Mouse (Mus musculus) myocyte (in vitro differentiated cells): ENCODE data around the gene Hmgxb4.

Experiments
- CEBPB ChIP-seq: IDR thresholded peaks from 2 replicates; pipeline ENCODE4 v1.6.1; 2011; ENCODE audit warnings: mild to moderate bottlenecking, moderate library complexity; ENCODE audit not compliant: poor library complexity, insufficient read depth, severe bottlenecking
- E2F4 ChIP-seq: IDR thresholded peaks from one replicate; pipeline ENCODE4 v1.6.1; 2011; ENCODE audit warnings: mild to moderate bottlenecking, control low read depth, moderate library complexity; ENCODE audit not compliant: insufficient read depth
- MAX ChIP-seq: IDR thresholded peaks from one replicate; pipeline ENCODE4 v1.6.1; 2011; ENCODE audit warnings: low read depth, mild to moderate bottlenecking, control low read depth
- MYOG ChIP-seq, 3 experiments: IDR thresholded peaks; one replicate each; pipeline ENCODE4 v1.6.1; 2011; ENCODE audit warnings: control low read depth in 2 of 3, low read depth in 2 of 3, mild to moderate bottlenecking in 2 of 3; ENCODE audit not compliant: insufficient read length in 2 of 3, control insufficient read depth in 1 of 3, insufficient read depth in 1 of 3
- POLR2A ChIP-seq: IDR thresholded peaks from one replicate; pipeline ENCODE4 v1.6.1; 2011; ENCODE audit warnings: low read depth, mild to moderate bottlenecking, control low read depth, moderate library complexity; ENCODE audit not compliant: insufficient read length
- POLR2AphosphoS2 ChIP-seq: IDR thresholded peaks from one replicate; pipeline ENCODE4 v1.6.1; 2011; ENCODE audit warnings: low read depth, control low read depth; ENCODE audit not compliant: insufficient read length
- SRF ChIP-seq: IDR thresholded peaks from one replicate; pipeline ENCODE4 v1.6.1; 2011; ENCODE audit warnings: low read depth; ENCODE audit not compliant: control insufficient read depth, insufficient read length
- TCF12 ChIP-seq: IDR thresholded peaks from one replicate; pipeline ENCODE4 v1.6.1; 2011; ENCODE audit warnings: mild to moderate bottlenecking, control low read depth; ENCODE audit not compliant: poor library complexity, insufficient read depth, severe bottlenecking
- USF1 ChIP-seq: IDR thresholded peaks from one replicate; pipeline ENCODE4 v1.6.1; 2011; ENCODE audit warnings: low read depth, mild to moderate bottlenecking, control low read depth, moderate library complexity

DNA sequence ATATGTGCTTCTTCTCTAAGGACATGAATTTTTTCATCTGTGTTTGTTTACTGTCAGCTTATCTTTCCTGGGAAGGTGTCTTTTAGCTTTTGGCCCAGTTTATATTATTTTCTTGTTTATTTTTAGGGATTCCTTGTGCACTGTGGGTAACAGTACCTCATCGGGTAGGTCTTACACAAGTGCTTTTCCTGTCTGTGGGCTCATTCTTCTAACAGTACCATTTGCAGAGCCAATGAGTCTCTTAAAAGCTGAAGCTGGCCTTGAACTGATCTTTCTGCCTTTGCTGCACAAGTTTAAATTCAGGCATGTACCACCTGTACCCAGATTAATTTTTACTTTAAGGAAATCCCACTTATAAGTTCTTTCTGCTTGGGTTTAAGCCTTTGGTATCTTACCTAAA lies 23.3 kb downstream of the Hmgxb4 start:
- no peak for TF ChIP-seq POLR2A
- no peak for TF ChIP-seq POLR2AphosphoS2
- no peak for TF ChIP-seq MYOG (IDR thresholded peaks at IDR 0.05; ENCODE audit: control insufficient read depth in 1 of 3, insufficient read depth in 1 of 3, insufficient read length in 2 of 3, low read depth in 2 of 3)
- no peak for TF ChIP-seq SRF
- TF ChIP-seq MAX: no peak
- TF ChIP-seq TCF12: no peak
- TF ChIP-seq CEBPB: no peak
- no peak for TF ChIP-seq E2F4
- no peak for TF ChIP-seq USF1
